Mouse (Mus musculus): ENCODE measurements around the gene B3galnt2.
A peak's percentile ranks its signal among the peaks of the same experiment; 100 is the strongest.
"Not testable (repeated sequence)": the region's sequence is repeated elsewhere in the genome, so short reads cannot be mapped to it uniquely, and the experiment has no call there.

B3galnt2 gene

DNA sequence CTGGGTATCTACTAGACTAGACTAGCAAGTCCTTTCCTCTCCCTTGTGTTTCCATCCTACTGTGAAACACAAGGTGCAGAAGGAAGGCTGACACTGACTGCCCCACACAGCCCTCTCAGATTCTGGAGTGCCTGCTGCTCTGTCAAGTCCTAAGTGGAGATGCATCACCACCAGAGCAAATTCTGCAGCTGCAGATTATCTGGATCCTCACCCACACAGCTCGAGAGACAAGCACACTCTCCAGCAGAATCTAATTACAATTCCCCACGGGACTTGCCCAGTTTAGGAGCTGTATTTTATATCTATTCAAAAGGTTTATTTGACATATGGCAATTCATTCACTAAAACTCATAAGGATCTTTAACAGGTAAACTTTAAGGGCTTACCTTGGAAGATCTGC, 51.8 kb downstream of the B3galnt2 start:
- no peak for DNase-seq (ENCODE audit: low spot score)

DNA sequence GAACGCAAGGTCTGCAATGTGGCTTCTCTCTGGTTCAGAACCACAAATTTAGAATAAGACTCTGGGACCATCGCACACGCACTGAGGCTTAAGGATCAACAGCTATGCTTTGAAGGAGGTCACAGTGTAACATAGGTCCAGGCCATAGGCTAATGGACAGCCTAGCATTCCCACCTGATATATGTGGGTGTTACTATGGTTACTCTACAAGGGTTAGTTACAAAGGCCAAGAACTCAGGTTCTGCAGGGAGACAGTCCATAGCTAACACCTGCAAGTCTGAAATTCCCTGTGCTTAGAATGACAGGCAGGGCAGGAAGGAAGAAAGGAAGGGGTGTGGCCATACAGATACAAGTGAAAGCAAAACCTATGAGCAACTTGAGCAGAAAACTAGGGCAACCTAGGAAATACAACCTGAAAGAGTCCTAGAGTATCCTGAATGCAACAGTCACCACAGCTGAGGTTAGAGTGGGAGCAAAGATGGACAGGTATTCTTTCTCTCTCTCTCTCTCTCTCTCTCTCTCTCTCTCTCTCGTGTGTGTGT, 57.3 kb downstream of the B3galnt2 start:
- DNase-seq (ENCODE audit: low spot score) = no peak

DNA sequence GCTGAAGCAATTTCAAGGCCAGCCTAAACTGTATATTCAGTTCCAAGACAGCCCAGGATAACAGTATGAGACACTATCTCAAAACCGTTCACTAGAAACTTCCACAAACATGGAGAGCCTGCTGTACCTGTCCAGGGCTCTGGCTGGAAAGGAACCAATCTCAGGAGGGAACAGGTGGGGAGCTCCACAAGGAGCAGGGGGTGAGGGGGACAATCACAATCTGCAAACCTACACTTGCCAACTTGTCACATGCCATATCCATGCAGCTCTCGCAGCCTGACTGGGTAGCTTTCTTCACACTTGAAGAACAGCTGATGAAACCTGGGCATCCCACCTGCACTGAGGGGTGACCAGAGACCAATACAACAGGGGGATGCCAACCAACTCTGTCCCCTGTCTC, 59.7 kb downstream of the B3galnt2 start:
- DNase-seq (ENCODE audit: low spot score) = no peak

DNA sequence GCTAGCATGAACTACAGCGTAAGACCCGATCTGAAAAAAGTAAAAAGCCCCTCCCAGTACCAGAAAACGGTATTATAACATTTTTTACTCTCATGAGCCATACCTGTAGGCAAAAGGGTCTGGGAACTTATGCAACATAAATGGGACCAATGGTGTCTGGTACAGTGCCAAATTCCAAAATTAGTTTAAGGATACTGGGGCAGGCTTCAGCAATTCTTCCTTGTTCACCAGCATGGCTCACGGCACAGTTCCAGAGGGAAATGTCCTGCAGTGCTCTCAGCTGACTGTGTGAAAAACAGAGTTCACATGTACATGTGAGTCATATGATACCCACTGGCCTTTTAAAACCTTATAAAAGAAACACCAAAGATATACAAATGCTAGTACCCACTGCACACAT, 60.3 kb downstream of the B3galnt2 start:
- no peak for DNase-seq (ENCODE audit: low spot score)

DNA sequence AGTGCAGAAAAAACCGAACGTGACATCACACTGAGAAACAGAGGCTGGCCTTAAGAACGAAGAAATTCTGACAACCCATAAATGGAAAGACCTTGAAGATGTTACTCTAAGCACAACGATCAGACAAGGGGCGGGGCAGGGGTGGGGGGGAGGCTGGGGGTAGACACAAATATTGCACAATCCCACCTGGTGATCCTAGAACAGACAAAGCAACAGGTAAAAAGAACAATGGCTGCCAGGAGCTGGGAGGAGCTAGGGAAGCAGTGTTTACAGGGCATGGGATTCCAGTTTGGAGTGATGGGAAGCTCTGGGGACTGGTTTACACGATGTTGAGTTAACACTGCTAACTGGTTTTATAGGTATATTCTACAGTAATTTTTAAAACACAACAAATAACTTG, 61.3 kb downstream of the B3galnt2 start:
- no peak for DNase-seq (ENCODE audit: low spot score)

DNA sequence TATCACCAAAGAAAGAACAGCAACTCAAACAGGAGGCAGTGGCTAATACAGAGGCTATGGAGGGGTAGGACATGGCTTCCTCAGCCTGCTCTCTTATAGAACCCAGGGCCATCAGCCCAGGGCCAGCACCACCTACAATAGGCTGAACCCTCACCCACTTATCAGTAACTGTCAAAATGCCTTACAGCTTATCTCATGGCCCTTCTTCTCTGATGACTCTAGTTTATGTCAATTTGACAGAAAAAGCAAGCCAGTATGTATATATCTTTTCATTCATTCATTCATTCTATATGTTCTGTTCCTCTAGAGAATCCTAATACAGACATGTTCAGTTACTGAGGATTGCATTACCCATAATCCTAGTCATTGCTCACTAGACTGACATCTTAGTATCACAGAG, 64.0 kb downstream of the B3galnt2 start:
- no peak for DNase-seq (ENCODE audit: low spot score)

DNA sequence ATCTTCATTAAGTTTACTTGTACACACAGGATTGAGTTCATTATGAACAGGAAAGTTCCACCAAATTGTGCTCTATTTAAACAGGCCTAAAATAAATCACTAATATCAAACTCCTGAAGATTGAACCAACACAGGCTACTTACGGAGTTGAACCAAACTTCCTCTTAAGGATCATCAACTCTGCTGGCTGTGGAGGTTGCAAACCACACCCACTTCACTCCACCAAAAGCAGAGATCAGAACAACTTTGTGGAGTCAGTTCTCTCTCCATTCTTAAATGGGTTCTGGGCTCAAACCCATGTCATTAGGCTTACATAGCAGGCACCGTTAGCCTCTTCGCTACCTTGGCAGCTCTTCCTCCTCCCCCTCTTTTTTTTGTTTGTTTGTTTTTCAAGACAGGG, 64.6 kb downstream of the B3galnt2 start:
- DNase-seq (ENCODE audit: low spot score) = no peak

DNA sequence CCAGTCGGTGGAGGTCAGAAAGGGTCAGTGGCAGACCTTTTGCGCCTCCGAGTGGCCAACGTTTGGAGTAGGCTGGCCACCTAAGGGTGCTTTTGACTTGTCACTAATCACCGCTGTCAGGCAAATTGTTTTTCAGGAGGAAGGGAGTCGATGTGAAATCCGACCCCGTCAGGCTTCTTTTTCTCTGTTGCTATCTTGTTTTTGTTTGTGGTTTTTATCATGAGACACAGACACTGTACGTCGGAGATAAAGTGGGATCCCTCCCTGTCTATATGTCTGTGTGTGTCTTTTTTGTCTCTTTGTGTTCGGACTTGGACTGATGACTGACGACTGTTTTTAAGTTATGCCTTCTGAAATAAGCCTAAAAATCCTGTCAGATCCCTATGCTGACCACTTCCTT, 67.1 kb downstream of the B3galnt2 start:
- not testable (repeated sequence) for DNase-seq (ENCODE audit: low spot score)

DNA sequence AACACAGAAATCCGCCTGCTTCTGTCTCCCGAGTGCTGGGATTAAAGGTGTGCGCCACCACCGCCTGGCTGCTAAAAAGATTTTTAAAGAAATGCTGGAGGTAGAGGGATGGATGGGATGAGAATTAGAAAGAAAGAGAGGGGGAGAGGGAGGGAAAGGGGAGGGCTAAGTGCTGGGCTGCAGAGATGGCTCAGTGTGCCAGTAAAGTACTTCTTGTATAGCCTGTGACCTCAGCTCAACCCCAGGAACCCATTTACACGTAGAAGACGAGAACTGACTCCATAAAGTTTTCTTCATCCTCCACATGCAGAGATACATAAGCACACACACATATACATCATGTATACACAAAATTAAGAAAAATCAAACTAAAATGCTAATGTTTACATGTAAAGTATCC, 71.3 kb downstream of the B3galnt2 start:
- DNase-seq (ENCODE audit: low spot score) = no peak

DNA sequence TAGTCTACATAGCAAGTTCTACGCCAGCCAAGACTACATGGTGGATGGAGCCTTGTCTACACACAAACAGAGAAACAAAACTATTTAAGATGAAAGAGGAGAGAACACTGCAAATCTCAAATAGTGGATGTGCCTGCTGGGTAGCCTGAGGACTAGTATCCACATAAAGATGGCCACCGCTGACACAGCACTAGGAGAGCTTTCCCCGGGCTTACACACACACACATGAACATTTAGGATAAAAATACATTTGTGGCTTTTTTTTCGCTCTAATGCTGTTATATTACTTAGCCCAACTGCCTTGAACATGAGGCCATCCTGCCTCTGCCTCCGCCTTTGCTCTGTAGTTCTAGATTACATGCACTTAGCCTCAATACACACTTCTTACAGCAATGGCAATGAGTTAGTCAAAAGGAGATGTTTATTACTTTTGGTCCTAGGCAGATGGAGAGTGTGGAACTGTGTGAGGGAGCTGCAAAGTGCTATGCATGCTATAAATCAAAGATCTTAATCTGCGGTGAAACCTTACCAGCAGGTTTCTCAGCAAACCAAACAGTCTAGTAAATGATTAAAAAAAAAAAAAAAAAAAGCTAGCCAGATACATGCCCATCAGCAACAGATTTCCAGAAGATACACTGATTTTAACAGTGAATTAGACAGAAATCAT, 72.0 kb downstream of the B3galnt2 start:
- DNase-seq (ENCODE audit: low spot score) = no peak

DNA sequence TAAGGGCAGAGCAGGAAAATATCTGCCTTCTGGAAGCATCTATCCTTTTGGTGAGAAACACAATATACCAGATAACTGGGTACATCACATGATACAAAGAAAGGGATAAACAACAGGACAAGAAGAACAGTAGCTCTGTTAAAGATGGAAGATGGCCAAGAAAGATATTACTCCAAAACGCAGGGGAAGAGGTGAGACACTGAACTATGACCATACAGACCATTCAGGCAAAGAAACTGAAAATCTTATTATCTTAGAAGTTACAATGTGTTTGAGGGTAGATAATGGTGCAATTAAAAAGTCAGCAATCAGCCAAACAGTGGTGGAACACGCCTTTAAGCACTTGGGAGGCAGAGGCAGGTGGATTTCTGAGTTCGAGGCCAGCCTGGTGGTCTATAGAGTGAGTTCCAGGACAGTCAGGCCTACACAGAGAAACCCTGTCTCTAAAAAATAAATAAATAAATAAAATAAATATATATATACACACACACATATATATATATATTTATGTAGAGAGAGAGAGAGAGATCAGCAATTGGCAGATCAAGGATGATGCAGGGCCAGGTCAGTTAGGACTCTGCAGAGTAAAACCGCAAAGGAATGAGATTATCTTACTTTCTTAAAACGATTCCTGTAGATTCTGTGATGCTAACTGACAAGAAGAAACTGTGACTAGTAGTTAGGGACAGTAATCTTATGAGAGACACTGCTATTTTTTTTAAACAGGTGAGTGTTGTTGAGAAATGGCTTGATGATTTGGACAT, 79.2 kb downstream of the B3galnt2 start:
- DNase-seq (ENCODE audit: low spot score) = no peak

DNA sequence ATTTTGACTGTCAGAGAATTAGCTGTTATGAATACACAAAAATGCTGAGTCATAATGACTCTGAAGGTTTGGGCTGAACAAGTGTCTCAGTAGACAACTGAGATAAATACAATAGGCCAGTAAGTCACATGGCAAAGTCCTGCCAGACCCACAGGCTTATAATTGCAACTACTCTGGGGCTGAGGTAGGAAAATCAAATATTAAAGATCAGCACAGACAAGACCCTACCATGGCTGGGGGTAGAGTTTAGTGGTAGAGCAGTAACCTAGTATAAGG, 79.7 kb downstream of the B3galnt2 start:
- DNase-seq (ENCODE audit: low spot score) = no peak

DNA sequence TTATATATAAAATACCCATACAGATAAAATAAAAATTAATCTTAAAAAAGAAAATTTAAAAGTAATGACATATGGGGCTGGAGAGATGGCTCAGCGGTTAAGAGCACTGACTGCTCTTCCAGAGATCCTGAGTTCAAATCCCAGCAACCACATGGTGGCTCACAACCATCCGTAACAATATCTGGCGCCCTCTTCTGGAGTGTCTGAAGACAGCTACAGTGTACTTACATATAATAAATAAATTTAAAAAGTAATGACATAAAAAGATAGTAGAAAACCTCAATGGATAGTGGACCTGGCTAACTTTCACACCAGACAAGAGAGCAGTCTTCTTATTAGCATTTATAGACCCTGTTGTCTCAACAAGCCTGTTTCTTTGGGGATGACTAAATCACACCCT, 81.1 kb downstream of the B3galnt2 start:
- not testable (repeated sequence) for DNase-seq (ENCODE audit: low spot score)

DNA sequence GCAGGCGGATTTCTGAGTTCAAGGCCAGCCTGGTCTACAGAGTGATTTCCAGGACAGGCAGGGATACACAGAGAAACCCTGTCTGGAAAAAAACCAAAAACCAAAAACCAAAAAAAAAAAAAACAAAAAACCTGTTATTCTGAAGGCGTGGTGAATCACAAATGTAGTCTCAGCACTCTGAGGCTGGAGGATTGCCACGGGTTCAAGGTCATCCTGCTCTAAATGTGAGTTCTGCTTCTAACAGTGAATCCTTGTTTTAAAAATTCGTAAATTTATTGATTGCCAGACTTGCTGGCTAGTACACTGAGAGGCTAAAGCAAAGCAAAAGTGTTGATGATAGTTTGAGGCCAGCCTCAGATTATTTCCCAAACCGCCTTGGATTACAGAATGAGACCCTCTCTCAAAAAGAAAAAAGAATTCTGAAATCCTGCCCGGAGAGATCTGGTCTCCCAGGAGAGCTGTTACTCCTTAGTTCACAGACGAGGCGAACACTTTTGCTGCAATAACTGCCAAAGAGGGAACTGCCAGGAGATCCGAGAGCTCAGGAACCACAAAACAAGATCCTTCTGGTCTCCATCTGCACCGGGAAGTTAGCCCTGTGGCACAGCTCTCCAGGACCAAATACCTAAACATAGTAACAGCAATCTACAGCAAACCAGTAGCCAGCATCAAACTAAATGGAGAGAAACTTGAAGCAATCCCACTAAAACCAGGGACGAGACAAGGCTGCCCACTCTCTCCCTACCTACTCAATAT, 81.8 kb downstream of the B3galnt2 start:
- DNase-seq (ENCODE audit: low spot score) = no peak

DNA sequence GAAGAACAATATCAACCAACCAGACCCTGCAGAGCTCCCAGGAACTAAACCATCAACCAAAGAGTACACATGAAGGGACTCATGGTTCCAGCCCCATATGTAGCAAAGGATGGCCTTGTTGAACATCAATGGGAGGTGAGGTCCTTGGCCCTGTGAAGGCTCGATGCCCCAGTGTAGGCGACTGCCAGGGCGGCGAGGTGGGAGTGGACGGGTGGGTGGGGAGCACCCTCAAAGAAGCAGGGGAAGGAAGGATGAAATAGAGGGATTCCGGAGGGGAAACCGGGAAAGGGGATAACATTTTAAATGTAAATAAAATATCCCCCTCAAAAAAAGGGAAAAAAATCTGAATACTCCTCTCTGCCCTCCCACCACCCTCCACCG, 84.6 kb downstream of the B3galnt2 start:
- DNase-seq (ENCODE audit: low spot score) = no peak

DNA sequence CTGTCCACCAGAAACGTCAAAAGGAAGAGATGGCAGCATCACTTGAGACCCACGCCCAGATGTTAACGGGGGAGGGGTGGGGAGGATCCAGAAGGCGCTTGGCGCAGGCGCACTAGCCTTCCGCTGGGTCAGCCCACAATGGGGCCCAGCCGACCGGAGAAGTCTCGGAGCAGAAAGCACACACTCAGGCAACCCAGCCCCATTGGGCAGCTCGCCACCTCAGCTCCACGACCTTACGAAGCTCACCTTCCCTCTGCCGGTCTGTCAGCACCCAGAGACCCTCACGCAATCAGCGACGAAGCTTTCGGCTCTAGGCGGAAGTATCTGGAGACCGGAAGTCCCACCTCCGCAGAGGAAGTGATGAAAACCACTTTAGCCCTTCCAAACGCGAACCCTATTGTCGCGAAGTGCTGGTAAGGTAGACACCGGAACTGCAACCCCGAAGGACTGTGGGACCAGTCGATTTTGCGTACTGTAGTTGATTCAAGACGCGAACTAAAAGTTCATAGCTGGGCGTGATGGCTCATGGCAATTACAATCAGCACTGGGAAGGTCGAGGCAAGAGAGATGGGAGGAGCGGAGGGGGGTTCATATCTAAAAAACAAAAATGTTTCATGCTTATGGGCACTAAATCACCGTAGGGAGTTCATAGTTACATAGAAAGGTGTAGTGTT, 85.2 kb downstream of the B3galnt2 start, which contains the start of gene Tbce:
Tbce (minus strand) TSS at position 347 of the 674 bp plus-strand sequence.
- peak; percentile 94 for DNase-seq (ENCODE audit: low spot score)

DNA sequence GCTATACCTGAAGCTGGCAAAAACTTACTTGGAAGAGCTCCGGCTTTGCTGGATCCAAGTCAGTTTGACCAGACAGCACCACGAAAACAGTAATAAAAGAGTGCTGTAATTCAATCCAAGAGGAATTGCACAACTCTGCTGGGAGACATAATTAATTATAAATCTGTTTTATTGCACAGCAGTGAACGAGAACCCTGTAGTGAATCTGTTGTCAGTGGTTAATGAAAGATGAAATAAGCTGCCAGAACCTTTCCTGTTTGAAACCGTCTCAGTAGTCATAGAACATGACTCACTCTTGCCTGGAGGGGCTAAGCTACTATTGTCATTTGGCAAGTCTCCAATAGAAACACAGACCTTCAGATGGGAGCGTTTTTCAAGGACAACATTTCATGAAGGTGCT, 85.9 kb downstream of the B3galnt2 start:
- DNase-seq (ENCODE audit: low spot score) = peak; percentile 3

DNA sequence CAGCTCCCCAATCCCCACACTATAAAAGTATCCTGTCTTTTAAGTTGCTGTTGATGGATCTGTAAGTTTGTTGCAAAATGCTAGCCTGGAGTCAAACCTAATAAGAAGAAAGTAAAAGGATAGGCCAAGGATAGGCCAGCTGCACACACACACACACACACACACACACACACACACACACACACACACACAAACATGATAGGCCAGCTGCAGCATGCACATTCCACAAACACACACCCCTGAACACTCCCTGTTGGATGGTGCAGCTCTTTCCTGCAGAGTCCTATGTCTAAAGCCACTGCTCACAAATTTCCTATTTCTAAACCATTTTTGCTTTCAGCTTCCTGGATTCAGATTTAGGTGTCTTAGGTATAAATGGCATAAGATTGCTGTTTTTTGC, 89.6 kb downstream of the B3galnt2 start:
- no peak for DNase-seq (ENCODE audit: low spot score)

DNA sequence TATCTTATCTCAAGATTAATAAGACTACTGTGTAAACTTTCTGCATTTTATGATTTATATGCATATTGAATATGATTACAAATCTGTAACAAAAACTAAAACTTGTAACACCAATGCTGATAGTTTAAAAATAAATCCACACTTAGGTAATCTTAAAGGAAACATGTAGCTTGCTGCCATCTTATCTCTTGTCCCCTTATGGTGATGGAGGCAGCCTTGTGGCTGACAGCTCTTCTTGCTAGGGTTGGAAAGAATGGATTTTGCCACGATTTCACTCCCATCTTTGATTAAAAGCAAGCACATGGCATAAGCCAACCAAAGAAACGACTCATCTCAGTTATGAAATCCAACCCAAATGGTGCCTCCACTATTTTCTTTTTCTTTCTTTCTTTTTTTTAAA, 90.3 kb downstream of the B3galnt2 start:
- no peak for DNase-seq (ENCODE audit: low spot score)
